Mouse (Mus musculus): ENCODE measurements around the gene Rps6ka3. TPM values are rescaled to one million over a fixed set of nuclear protein-coding genes. Genes with fewer than 3 reads are reported as not detected.

Rps6ka3 gene
- polyA plus RNA-seq, 1 experiment from 2014 or later = 4.6 TPM

DNA sequence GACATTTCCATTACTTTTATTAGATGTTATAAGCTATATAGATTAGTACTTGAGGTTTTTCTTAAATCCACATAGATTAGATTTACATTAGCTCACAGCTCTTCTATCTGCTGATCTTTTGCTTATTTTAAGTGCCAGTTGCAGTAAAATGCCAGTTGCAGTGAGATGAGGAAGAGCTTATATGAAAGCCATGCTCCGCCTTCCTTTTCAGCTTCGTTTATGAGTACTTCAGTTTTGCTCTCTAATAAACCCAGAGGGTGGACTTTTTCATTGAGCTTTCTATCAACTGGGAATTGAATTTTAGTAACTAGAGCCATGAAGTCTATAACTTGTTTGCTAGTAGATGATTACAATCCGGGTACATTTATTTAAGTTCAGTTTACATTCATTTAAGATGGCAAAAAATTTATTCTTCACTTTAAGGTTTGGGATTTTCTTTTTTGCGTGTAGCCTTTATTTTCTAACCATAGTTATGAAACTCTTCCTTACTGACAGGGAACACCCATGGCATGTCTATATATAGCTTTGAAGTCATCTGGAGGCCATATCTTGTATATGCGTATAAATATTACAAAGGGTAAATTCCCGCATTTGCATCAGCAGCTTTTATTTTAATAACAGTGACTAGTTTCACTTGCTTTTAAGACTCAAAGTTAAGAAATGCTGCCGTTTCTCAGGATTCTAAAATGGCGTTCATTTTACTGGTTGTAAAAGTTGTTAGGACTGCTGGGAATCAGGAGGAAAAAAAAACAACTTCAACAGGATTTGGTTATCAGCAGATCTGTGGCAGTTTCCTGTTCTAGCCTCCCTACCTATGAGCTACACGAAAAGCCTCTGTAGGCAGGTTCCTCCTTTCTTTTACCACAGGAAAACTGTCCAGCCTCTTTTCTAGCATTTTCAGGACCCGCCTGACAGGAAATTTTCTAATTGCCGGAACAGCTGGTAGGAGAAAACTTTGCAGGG lies 92.5 kb downstream of the Rps6ka3 start:
- no peak overlapping the region for H3K4me2 ChIP-seq (ENCODE audit: low read length)
- no peaks in the 10 kb centered on the region for H3K9me3 ChIP-seq (ENCODE audit: control insufficient read depth, low read length)
- no peak overlapping the region for H3K4me3 ChIP-seq (replicated peaks; ENCODE audit: low read length)
- no peaks in the 10 kb centered on the region for H3K4me1 ChIP-seq (replicated peaks; ENCODE audit: control insufficient read depth, insufficient read depth, low read length)
- no peak for ATAC-seq
- H3K27ac ChIP-seq (ENCODE audit: low read length) = no peak overlapping the region
- no peak overlapping the region for H3K9ac ChIP-seq (replicated peaks; ENCODE audit: low read depth, low read length)
- WGBS = 86% methylated on average over 11 of the region's 11 CpGs
- H3K36me3 ChIP-seq (ENCODE audit: control insufficient read depth, insufficient read depth) = no peaks in the 10 kb centered on the region
- no peaks in the 10 kb centered on the region for H3K27me3 ChIP-seq (replicated peaks; ENCODE audit: control insufficient read depth, insufficient read depth, low read length)

DNA sequence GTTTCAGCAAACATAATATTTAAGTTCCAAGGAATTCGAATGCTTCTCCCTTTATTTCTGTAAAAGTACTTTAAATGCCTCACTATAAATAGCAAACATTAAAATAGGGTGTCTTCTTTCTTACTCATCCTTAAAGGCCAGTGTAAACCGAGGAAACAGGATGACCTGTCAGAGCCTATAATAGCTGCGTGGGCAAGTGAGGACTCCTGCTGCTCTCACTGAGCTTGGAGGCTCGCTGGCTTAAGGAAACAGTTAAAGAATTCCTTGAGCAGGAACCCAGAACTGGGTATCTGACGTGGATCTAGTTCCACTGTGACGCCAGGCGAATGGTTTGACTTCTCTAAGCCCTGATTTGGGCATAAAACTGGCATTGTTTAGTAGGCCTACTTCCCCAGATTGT lies 105.2 kb downstream of the Rps6ka3 start:
- Histone ChIP-seq H3K27ac (ENCODE audit: low read length) (no peak overlapping the region), H3K4me2 (ENCODE audit: low read length) (no peak overlapping the region), H3K4me3 (replicated peaks; ENCODE audit: low read length) (no peak overlapping the region), H3K9ac (replicated peaks; ENCODE audit: low read depth, low read length) (no peak overlapping the region), H3K27me3 (replicated peaks; ENCODE audit: control insufficient read depth, insufficient read depth, low read length) (no peaks in the 10 kb centered on the region), H3K36me3 (ENCODE audit: control insufficient read depth, insufficient read depth) (no peaks in the 10 kb centered on the region; the same call in 1 of the 2 replicates), H3K4me1 (replicated peaks; ENCODE audit: control insufficient read depth, insufficient read depth, low read length) (no peaks in the 10 kb centered on the region), H3K9me3 (ENCODE audit: control insufficient read depth, low read length) (no peaks in the 10 kb centered on the region)
- no peak for ATAC-seq
- WGBS = 46% methylated on average over 7 of the region's 7 CpGs

DNA sequence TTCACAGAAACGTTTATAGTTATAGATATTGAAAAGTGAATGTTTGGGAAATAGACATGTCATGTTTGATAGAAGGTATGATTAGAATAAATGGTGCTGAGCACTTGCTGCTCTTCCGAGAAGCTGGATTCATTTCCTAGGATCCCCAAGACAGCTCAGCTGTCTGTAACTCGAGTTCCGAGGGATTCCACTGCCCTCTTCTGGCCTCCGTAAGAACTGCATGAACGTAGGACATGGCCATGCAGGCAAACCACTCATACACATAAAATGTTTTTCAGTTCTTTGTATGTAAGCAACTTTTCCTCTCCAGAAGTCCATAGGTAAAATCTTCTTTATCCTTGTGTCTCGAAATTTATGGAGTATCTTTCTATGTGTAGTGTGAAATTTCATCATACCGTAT lies 111.2 kb downstream of the Rps6ka3 start:
- Histone ChIP-seq H3K4me2 (ENCODE audit: low read length) (no peak overlapping the region), H3K4me3 (replicated peaks; ENCODE audit: low read length) (no peak overlapping the region), H3K36me3 (ENCODE audit: control insufficient read depth, insufficient read depth) (no peaks in the 10 kb centered on the region; the same call in 1 of the 2 replicates), H3K4me1 (replicated peaks; ENCODE audit: control insufficient read depth, insufficient read depth, low read length) (no peaks in the 10 kb centered on the region), H3K9ac (replicated peaks; ENCODE audit: low read depth, low read length) (no peak overlapping the region), H3K9me3 (ENCODE audit: control insufficient read depth, low read length) (no peaks in the 10 kb centered on the region), H3K27me3 (replicated peaks; ENCODE audit: control insufficient read depth, insufficient read depth, low read length) (no peaks in the 10 kb centered on the region), H3K27ac (ENCODE audit: low read length) (no peak overlapping the region)
- WGBS = 25% methylated on average over 8 of the region's 8 CpGs
- peak; percentile 62 for ATAC-seq

DNA sequence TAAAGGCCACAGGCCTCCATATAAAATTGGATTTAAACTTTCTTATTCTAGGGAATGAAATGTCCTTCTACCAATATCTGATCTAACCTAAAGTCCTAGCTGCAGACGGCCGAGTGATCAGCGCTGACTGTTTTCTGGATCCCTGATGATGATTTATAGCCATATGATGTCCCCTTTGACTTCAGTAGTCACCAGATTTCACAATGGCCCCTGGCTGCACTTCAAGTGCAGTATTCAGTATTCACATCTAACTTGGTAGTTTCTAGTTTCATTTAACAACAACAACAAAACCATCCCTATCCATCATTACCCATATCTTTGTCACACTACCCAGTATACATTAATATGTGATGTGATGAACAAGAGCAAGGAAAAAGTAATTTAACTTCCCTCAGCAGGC lies 154.4 kb downstream of the Rps6ka3 start:
- no peaks in the 10 kb centered on the region for H3K27me3 ChIP-seq (replicated peaks; ENCODE audit: control insufficient read depth, insufficient read depth, low read length)
- H3K36me3 ChIP-seq (ENCODE audit: control insufficient read depth, insufficient read depth) = peaks cover 2% of the 10 kb centered on the region; the same call in 1 of the 2 replicates
- ATAC-seq = no peak
- H3K9me3 ChIP-seq (ENCODE audit: control insufficient read depth, low read length) = no peaks in the 10 kb centered on the region
- no peak overlapping the region for H3K4me3 ChIP-seq (replicated peaks; ENCODE audit: low read length)
- H3K27ac ChIP-seq (ENCODE audit: low read length) = no peak overlapping the region
- no peak overlapping the region for H3K4me2 ChIP-seq (ENCODE audit: low read length)
- 94% methylated on average over 3 of the region's 3 CpGs for WGBS
- no peak overlapping the region for H3K9ac ChIP-seq (replicated peaks; ENCODE audit: low read depth, low read length)
- no peaks in the 10 kb centered on the region for H3K4me1 ChIP-seq (replicated peaks; ENCODE audit: control insufficient read depth, insufficient read depth, low read length)

DNA sequence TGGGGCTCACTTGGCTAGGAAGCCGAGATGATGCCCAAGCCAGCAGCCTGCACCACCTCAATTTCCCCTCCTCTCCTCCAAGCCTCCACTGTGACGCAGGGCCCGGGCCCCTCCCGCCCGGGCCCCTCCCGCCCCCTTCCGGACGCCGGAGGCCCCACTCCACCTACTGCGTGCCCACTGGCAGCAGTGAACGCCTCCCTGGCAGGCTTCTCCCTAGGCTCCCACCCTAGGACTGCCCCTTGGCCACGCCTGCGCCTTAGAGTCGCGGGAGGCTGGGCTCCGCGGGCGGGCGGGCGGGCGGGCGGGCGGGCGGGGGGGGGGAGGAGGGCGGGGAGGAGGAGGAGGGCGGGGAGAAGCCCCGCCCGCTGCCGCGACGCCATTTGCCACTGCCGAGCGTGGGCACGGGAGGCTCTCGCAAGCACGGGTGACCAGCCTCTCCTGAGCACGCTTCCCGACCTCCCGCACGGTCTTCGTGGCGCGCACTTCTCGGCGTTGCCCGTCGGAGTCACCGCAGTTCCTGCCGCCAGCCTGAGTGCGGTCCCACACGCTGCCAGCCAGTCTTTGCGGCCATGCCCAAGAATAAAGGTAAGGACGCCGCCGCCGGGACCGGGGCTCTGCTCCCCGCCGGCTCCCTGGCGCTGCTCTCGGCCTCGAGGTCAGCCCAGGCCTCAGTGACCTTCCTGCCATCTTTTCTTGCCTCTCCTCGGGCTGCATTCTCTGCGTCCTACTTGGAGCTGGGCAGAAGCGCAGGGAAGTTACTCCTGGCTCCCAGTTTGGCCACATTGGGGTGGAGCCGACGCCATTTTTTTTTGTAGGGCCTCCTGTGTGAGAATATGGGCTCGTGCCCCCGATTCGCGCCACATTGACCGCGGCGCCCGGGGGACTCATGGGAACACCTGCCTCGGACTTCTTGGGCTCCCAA lies 162.0 kb downstream of the Rps6ka3 start, which contains the start of gene Eif1ax:
Eif1ax (plus strand) TSS at position 348 of the 922 bp plus-strand sequence.
- Histone ChIP-seq H3K27ac (ENCODE audit: low read length) (peak within 1 kb of the TSS; percentile 74), H3K4me1 (replicated peaks; ENCODE audit: control insufficient read depth, insufficient read depth, low read length) (peaks cover 8% of the 10 kb centered on the region), H3K9ac (replicated peaks; ENCODE audit: low read depth, low read length) (peak within 1 kb of the TSS; percentile 68), H3K4me3 (replicated peaks; ENCODE audit: low read length) (peak within 1 kb of the TSS; percentile 75), H3K4me2 (ENCODE audit: low read length) (peak within 1 kb of the TSS; percentile 55), H3K27me3 (replicated peaks; ENCODE audit: control insufficient read depth, insufficient read depth, low read length) (no peaks in the 10 kb centered on the region), H3K36me3 (ENCODE audit: control insufficient read depth, insufficient read depth) (no peaks in the 10 kb centered on the region), H3K9me3 (ENCODE audit: control insufficient read depth, low read length) (no peaks in the 10 kb centered on the region)
- WGBS = 18% methylated on average over 46 of the region's 76 CpGs
- peak; percentile 97 for ATAC-seq

DNA sequence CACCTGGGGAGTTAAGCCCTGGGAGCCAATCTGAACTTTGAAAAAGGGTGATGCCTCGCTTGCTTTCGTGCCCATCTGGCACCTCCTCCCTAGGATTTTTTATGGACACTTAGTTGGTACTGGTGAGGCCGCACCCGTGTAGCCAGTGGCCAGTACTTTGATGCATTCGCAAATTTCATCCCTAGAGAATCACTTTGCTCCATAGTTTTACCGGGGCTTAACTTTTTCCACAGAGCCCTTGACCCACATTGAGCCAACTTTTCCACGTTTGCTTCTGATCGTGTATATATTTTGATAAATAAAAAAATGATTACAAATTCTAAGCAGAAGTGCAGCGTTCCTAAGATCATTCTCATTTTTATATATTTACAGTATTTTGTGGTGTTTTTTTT lies 162.6 kb downstream of the Rps6ka3 start:
- Histone ChIP-seq H3K4me2 (ENCODE audit: low read length) (peak overlapping the region; percentile 55), H3K9me3 (ENCODE audit: control insufficient read depth, low read length) (no peaks in the 10 kb centered on the region), H3K4me1 (replicated peaks; ENCODE audit: control insufficient read depth, insufficient read depth, low read length) (peaks cover 8% of the 10 kb centered on the region), H3K27me3 (replicated peaks; ENCODE audit: control insufficient read depth, insufficient read depth, low read length) (no peaks in the 10 kb centered on the region), H3K36me3 (ENCODE audit: control insufficient read depth, insufficient read depth) (no peaks in the 10 kb centered on the region), H3K27ac (ENCODE audit: low read length) (peak overlapping the region; percentile 74; the same call in 1 of the 2 replicates), H3K4me3 (replicated peaks; ENCODE audit: low read length) (peak overlapping the region; percentile 75), H3K9ac (replicated peaks; ENCODE audit: low read depth, low read length) (peak overlapping the region; percentile 68)
- 20% methylated on average over 9 of the region's 9 CpGs for WGBS
- ATAC-seq = no peak

DNA sequence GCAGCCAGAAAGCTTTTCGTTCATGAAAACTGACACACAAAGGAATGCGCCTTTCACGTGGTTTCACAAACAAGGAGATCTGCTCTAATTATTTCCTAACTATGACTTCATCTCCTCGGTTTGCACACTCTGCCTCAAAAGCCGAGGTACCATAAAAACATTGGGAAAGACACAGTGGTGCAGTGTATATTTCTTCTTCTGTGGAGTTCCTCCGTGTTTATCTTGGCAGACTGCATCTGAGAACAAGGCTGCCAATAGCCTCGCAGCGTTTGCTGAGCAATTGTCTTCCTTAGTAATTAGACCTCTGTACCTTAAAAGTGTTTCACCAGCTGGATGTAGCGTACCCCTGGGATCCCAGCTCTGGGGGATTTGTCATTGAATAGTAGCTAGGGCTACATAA lies 177.0 kb downstream of the Rps6ka3 start:
- no peak overlapping the region for H3K27ac ChIP-seq (ENCODE audit: low read length)
- 63% methylated on average over 9 of the region's 9 CpGs for WGBS
- no peaks in the 10 kb centered on the region for H3K36me3 ChIP-seq (ENCODE audit: control insufficient read depth, insufficient read depth)
- ATAC-seq = no peak
- no peaks in the 10 kb centered on the region for H3K27me3 ChIP-seq (replicated peaks; ENCODE audit: control insufficient read depth, insufficient read depth, low read length)
- H3K4me1 ChIP-seq (replicated peaks; ENCODE audit: control insufficient read depth, insufficient read depth, low read length) = no peaks in the 10 kb centered on the region
- no peaks in the 10 kb centered on the region for H3K9me3 ChIP-seq (ENCODE audit: control insufficient read depth, low read length)
- H3K9ac ChIP-seq (replicated peaks; ENCODE audit: low read depth, low read length) = no peak overlapping the region
- no peak overlapping the region for H3K4me2 ChIP-seq (ENCODE audit: low read length)
- no peak overlapping the region for H3K4me3 ChIP-seq (replicated peaks; ENCODE audit: low read length)

DNA sequence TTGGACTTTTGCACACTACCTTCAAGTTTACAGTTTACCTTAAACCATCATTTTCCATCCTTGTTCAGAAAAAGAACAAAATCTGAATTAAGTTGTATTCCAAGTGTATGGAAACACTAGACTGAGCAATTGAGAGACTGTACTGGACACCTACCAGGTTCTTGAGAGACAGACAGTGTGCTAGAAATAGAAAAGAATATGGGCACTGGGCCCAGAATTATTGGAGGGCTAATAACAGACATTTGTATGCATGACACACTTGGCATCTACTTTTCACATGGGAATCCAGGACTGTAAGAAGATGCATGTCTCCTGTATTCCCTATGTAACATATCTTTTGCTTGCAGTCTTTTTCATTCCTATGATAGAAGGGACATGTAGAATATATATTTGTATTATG lies 178.8 kb downstream of the Rps6ka3 start:
- no peak for ATAC-seq
- no peak overlapping the region for H3K4me2 ChIP-seq (ENCODE audit: low read length)
- no peaks in the 10 kb centered on the region for H3K27me3 ChIP-seq (replicated peaks; ENCODE audit: control insufficient read depth, insufficient read depth, low read length)
- no peaks in the 10 kb centered on the region for H3K36me3 ChIP-seq (ENCODE audit: control insufficient read depth, insufficient read depth)
- H3K9me3 ChIP-seq (ENCODE audit: control insufficient read depth, low read length) = no peaks in the 10 kb centered on the region
- no peaks in the 10 kb centered on the region for H3K4me1 ChIP-seq (replicated peaks; ENCODE audit: control insufficient read depth, insufficient read depth, low read length)
- no peak overlapping the region for H3K27ac ChIP-seq (ENCODE audit: low read length)
- no peak overlapping the region for H3K4me3 ChIP-seq (replicated peaks; ENCODE audit: low read length)
- no peak overlapping the region for H3K9ac ChIP-seq (replicated peaks; ENCODE audit: low read depth, low read length)

DNA sequence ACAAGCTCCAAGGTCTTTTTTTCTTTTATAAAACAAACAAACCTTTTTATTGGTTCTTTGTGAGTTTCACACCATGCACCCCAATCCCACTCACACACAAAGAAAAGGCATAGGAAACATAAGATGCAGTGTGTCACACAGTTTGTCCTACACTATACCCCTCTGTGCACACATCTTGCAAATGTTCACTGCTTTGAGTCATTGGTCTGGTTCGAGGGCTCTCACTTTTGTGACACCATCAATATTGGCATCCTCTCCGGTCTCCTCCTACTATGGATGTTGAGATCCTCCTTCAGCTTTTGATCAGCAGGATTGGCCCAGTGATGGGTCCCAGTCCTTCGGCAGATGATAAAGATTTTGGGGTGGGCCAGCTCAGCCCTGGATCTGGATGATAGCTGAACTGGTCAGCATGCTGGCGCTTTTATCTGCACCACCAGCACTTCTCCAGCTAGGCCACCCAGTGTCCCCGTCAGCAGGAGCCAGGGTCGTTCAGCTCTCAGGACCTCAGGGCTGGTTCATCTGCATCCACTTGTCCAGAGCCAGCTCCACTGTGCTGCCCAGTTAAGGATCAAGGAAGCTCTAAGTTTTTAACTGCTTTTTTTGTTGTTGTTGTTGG lies 180.3 kb downstream of the Rps6ka3 start:
- no peak for ATAC-seq
- WGBS = 78% methylated on average over 6 of the region's 6 CpGs
- H3K27ac ChIP-seq (ENCODE audit: low read length) = no peak overlapping the region
- H3K4me1 ChIP-seq (replicated peaks; ENCODE audit: control insufficient read depth, insufficient read depth, low read length) = no peaks in the 10 kb centered on the region
- H3K4me2 ChIP-seq (ENCODE audit: low read length) = no peak overlapping the region
- H3K9ac ChIP-seq (replicated peaks; ENCODE audit: low read depth, low read length) = no peak overlapping the region
- H3K27me3 ChIP-seq (replicated peaks; ENCODE audit: control insufficient read depth, insufficient read depth, low read length) = no peaks in the 10 kb centered on the region
- no peaks in the 10 kb centered on the region for H3K9me3 ChIP-seq (ENCODE audit: control insufficient read depth, low read length)
- H3K4me3 ChIP-seq (replicated peaks; ENCODE audit: low read length) = no peak overlapping the region
- H3K36me3 ChIP-seq (ENCODE audit: control insufficient read depth, insufficient read depth) = no peaks in the 10 kb centered on the region

Data from forebrain, embryonic 16.5 days (tissue).